Mouse (Mus musculus) adrenal gland, postnatal 14 days (tissue): ENCODE measurements around the gene Them7. TPM values are rescaled to one million over a fixed set of nuclear protein-coding genes. Genes with fewer than 3 reads are reported as not detected.

Source experiments
- DNase-seq: peaks from one replicate; pipeline ENCODE4 v3.0.0; 2021; ENCODE audit warnings: mixed read lengths
- total RNA-seq: library from RNA; stranded (reverse); gene quantifications from 2 replicates; pipeline ENCODE4 v1.2.3, GENCODE M21; 2021

Gene Them7
- total RNA-seq, 1 experiment from 2014 or later: 2.5 TPM

GRCm38 (mm10) chr2:105235380-105236115 lies 11.4 kb downstream of the Them7 start:
- DNase-seq: no peak

DNA sequence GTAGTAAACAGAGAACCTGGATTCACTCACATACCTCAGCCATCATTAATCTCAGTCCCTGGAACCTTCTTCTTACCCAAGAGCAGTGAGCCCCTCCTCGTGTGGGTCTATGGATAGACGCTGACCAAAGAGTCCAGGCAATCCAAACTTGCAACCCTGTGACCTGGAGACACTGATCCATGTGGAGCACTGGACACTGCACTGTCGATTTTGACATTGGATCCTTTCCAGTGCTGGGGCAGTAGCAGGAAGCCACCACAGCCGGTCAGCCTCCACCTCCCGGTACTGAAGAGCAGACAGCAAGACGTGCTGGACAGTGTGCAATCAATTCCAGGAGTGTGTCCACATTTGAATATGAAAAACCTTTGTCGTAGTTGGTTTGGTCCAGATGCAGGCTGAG lies 13.3 kb downstream of the Them7 start:
- no peak for DNase-seq

GRCm38 (mm10) chr2:105237841-105238240 lies 13.7 kb downstream of the Them7 start:
- no peak for DNase-seq

DNA sequence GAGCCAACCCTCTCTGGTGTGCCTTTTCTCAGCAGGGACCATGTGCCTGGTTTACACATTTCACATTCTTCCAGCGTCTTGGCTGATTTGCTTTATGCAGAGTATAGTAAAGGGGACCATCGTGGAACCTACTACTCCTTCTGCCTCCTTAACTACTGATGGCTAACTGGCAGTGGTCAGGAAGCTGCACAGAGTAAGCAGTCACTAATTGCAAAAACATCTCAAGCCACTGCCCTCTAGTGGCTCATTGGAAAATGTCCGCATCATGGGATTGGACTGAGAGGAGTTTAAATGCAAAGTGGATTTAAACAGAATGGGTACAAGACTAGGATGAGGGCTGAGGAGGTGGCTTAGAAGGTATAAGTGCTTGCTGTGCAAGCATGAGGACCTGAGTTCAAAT lies 14.7 kb downstream of the Them7 start:
- DNase-seq: peak; percentile 36

- no peak for DNase-seq
Measured at GRCm38 (mm10) chr2:105240631-105241030, 16.5 kb downstream of the Them7 start.

DNA sequence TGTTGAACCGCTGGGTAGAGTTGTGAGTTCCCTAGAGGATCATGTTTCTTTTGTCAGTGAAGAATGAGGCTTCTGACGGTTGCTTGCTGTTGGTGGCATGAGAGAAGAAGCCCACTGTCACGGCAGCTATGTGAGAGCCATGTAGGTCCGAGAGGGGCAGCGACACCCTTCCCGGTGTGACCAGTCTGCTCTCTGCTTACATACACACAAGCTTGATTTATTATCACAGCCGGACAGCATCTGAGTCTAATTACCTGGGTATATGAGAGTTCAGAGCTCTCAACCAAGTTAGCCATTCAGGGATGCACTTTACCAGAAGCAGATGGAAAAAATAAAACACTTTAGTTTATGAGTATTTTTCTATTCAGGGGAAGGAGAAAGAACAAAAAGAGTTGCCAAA lies 18.8 kb downstream of the Them7 start:
- no peak for DNase-seq

DNA sequence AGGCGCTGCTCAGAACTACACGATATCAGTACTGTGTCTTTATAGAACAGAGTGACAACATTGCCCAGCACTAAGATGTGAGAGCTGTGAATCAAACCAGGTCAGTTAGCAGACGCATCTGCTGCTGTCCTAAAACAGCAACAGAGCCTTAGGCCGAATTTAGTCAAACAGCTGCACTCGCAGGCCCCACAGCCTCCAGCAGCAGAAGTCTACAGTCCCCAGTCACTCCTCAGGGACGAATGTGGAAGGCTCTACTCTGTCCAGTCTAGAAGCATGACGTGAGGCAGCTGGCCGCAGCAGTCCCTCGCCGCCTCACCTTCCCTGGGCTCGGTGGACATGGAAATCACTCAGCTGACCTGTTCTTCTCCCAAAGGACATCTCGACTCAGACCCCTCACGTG lies 20.6 kb downstream of the Them7 start:
- no peak for DNase-seq

DNA sequence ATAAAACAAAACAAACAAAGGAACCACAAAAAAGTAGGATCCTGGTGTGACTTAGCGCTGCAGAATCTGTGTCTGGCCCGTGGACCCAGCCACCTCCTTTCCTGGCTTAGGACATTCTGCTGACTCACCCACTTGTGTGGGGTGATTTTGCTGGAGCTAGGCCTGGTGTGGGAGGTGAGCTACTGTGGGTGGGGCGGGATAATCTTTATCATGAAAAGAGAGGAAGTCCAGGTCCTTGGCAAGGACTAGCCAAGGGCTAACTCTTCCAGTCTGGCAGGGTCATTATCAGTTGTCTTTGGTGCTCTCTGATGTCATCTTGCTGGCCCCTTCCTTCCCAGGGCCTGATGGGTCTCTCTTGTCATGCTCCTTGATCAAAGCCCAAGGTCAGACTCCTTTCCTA lies 27.9 kb downstream of the Them7 start:
- no peak for DNase-seq

- no peak for DNase-seq
Measured at GRCm38 (mm10) chr2:105252824-105253223, 28.7 kb downstream of the Them7 start.

DNA sequence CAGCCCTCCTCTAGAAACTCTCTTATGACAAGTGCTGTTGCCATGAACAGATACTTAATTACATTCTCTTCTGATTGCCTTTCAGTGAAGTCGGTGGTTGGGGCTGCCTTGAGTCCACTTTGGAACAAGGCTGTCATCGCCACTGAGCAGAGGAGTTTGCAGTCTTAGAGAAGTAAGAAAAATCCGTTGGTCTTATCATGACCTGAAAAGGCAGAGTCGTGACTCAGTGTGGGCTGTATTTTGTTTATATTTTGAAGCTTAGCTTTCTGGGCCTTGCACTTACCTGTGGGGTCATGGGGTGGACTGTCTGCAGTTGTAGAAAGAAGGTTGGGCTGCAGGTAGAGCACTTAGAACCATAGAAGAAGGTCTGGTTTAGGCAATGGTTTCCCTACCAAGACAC lies 31.3 kb downstream of the Them7 start:
- no peak for DNase-seq

GRCm38 (mm10) chr2:105256427-105257071 lies 32.4 kb downstream of the Them7 start:
- DNase-seq: no peak

DNA sequence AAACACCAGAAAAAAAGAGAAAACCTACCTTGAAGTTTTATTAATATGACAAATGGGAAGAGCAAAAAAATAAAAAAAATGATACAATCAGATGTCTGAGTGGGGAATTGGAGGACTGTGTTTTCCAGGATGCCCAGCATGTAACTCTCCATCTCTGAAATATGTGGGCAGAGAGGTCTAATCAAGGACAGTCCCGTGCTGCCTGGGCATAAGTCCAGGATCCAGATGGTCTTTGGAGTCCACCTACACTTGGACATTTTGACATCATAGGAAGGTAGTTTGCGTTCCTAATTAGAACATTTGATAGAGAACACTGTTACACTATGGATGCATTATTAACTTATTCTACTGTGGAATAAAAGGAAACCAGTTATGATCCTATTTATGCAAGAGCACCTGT lies 33.3 kb downstream of the Them7 start:
- no peak for DNase-seq

DNA sequence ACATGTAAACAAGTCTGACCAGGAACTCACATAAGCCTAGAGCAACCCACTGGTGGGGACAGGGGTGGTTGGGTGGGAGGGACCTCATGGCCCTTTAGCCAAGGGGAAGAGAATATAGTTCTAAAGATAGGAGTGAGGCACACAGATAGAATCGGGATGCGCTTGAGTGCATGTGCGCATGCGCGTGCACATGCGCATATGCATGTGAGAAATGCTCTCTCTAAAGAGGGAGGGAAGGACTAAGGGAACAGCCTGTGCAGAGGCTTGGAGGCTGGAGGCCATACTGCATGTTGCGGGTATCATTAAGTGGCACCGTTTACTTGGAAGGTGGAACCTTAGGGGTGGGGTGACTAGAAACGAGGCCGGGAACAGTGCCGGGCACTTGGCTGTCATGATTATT lies 37.2 kb downstream of the Them7 start:
- no peak for DNase-seq

GRCm38 (mm10) chr2:105263219-105263618 lies 39.1 kb downstream of the Them7 start:
- no peak for DNase-seq

DNA sequence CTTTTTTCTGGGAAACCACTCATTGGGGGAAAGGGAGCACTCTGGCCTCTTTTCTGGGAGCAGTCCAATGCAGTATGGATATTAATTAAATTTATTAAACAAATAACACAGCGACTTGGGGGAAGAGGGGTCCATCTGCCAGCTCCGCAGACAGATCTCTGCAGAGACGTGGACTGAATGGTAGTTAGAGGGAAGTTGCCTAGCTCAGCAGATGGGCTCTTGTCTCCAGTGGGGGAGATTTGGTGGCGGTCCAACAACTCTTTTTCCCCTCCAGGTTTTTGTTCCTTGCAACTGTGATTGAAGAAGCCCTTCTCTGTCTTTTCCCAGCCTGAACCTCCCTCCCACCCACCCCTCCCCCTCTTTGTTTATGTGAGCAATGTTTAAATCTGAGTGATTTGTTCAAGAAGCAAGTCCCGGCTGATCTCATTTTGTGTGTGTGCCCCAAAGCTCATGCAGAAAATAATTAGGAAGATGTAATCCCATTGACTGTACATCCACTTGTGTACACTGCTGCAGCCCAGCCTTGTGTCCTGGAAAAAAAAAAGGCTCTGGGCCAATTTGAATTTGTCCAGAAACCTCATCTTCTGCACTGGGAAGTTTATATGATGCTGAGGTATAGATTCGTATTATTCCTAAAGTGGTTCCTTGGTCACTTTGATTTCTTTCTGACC lies 58.4 kb downstream of the Them7 start:
- no peak for DNase-seq

GRCm38 (mm10) chr2:105283811-105284210 lies 59.7 kb downstream of the Them7 start:
- no peak for DNase-seq

GRCm38 (mm10) chr2:105284855-105285254 lies 60.7 kb downstream of the Them7 start:
- no peak for DNase-seq

- no peak for DNase-seq
Measured at GRCm38 (mm10) chr2:105295823-105296222, 71.7 kb downstream of the Them7 start.

GRCm38 (mm10) chr2:105298888-105299287 lies 74.8 kb downstream of the Them7 start:
- DNase-seq: no peak

DNA sequence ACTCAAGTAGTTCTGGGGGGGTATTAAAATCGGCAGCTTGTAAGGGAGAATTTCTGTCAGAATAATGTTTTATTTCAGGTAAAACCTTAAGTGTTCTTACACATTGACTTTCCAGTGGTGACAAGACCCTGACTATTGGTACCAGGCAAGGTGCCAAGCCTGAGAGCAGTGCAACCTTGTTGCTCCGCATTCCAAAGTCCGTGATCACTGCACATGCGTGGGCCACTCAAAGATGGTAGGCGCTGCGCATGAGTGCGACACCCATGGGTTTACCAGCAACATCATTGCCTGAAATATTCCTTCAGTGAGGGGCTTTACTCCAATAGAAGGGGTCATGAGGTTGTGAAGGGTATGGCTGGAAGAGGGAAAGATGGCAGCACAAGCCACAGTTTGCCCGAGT lies 77.0 kb downstream of the Them7 start:
- no peak for DNase-seq

DNA sequence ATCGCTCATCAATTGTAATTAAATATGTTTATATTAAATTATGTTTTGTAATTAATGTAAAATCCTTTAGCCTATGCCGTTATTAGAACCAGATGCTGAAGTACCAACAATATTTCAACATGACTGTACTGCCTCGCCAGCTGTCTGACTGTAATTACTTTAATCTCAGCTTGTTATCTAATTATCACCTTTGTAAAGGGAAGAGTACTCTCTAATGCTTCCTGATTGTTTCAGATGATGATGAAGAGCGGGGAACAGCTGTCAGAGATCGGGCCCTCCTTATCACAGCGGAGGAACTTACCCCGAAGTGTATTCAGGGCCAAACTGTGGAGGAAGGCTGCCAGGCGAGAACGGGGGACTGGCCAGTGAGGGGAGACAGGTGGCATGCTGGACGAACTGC lies 77.4 kb downstream of the Them7 start:
- no peak for DNase-seq

DNA sequence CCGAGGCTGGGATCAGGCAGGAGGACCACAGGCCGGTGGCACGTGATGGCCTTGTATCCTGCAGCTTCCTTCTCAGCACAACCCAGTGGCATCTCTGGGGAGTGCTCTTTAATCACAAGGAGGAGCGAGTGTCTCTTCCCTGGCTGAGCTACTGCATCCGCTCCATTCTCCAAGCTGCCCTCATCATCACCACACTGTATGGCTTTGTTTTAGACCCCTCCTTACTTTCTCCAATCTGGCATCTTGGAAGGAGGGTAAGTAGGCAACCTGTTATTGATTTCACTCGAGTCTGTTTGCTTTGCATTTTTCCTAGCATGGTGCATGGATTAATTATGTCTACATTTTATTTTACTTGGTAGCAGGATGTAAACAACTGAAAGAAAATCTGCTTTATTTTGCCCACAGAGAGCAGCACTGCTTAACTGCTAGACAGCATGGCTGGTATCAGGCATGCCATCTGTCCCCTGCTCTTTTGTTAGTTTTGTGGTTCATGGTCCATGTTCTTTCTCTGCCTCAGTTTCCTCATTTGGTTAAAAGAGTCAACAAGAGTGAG lies 79.9 kb downstream of the Them7 start:
- no peak for DNase-seq

DNA sequence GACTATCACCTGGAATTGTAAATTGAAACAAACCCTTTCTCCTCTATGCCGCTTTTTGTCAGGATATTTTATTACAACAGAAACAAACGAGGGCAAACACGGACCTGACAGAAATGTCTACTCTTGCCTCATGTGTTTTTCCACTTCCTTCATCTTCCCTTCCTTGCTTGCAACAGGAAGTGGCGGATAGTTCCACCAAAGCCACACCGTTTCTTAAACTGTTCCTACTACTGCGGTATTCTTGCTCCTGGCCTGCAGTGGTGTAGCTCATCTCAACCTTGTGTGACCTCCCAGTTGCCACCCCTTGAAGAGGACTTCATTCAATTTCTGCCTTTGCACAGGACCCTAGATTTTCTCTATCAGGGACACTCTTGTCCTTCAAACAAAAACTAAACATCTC lies 81.8 kb downstream of the Them7 start:
- DNase-seq: no peak
